Mouse (Mus musculus) lung, postnatal 0 days (tissue): ENCODE measurements around the gene Olfr984. TPM values are rescaled to one million over a fixed set of nuclear protein-coding genes. Genes with fewer than 3 reads are reported as not detected.
A peak's percentile ranks its signal among the peaks of the same experiment; 100 is the strongest.

Experiments
- ATAC-seq: fragments of 200-750 bp; cut with Nextera tagmentation; 2 replicates; pipeline ENCODE4 v1.8.0; 2017; ENCODE audit warnings: moderate library complexity
- DNase-seq: peaks from one replicate; pipeline ENCODE4 v3.0.0-alpha.2; 2016; ENCODE audit warnings: low spot score
- H3K27ac ChIP-seq: fragments of 300-500 bp; sonication (generic); 2 replicates; pipeline ENCODE4 v1.5.1; 2014; ENCODE audit warnings: antibody characterized with exemption, mild to moderate bottlenecking, low read length, mixed read lengths
- H3K27me3 ChIP-seq: fragments of 300-500 bp; sonication (generic); replicated peaks from 2 replicates; pipeline ENCODE4 v1.6.1; 2014; ENCODE audit warnings: low read length, mixed read lengths; ENCODE audit not compliant: insufficient read depth
- H3K36me3 ChIP-seq: fragments of 300-500 bp; sonication (generic); 2 replicates; pipeline ENCODE4 v1.6.1; 2014; ENCODE audit warnings: low read length, mixed read lengths; ENCODE audit not compliant: insufficient read depth
- H3K4me1 ChIP-seq: fragments of 300-500 bp; sonication (generic); 2 replicates; pipeline ENCODE4 v1.6.1; 2014; ENCODE audit warnings: antibody characterized with exemption, low read depth, low read length, mixed read lengths; ENCODE audit not compliant: insufficient read depth
- H3K4me2 ChIP-seq: fragments of 300-500 bp; sonication (generic); replicated peaks from 2 replicates; pipeline ENCODE4 v1.6.1; 2014; ENCODE audit warnings: low read depth, mild to moderate bottlenecking, low read length, moderate library complexity, mixed read lengths
- H3K4me3 ChIP-seq: fragments of 300-500 bp; sonication (generic); 2 replicates; pipeline ENCODE4 v1.5.1; 2014; ENCODE audit warnings: low read depth, low read length
- H3K9ac ChIP-seq: fragments of 300-500 bp; sonication (generic); replicated peaks from 2 replicates; pipeline ENCODE4 v1.6.1; 2014; ENCODE audit warnings: low read depth, mild to moderate bottlenecking
- H3K9me3 ChIP-seq: fragments of 300-500 bp; sonication (generic); 2 replicates; pipeline ENCODE4 v1.6.1; 2016; ENCODE audit warnings: low read length, mixed read lengths
- CTCF ChIP-seq: IDR thresholded peaks from 2 replicates; pipeline ENCODE4 v1.5.1; 2016; ENCODE audit warnings: antibody characterized with exemption, mild to moderate bottlenecking
- EP300 ChIP-seq: IDR thresholded peaks from 2 replicates; pipeline ENCODE4 v1.6.1; 2016; ENCODE audit warnings: antibody characterized with exemption, mild to moderate bottlenecking, control low read depth
- WGBS: fragments of 180-500 bp; shearing (Covaris S2); extraction: QIAGEN DNeasy Blood & Tissue Kit; methylation state at CpG from one replicate; pipeline ENCODE4 v1.1.7; 2014; 5-methylcytosine and 5-hydroxymethylcytosine counted together
- polyA plus RNA-seq: library from polyadenylated mRNA; unstranded; fragments of >200 nt; fragmentation: Nextera tagmentation; extraction: Ambion mirVana; gene quantifications from 2 replicates; pipeline ENCODE4 v1.2.1, GENCODE M21; 2015

Olfr984 gene
- polyA plus RNA-seq, 1 experiment from 2014 or later = not detected

- TF ChIP-seq CTCF (no peak), EP300 (no peak)
- ATAC-seq (no peak), DNase-seq (no peak)
- no peak within 1 kb of the TSS for H3K9ac ChIP-seq
- no peak within 1 kb of the TSS for H3K27ac ChIP-seq
- WGBS = 75% methylated on average over 1 of the region's 1 CpGs
- H3K4me3 ChIP-seq = no peak within 1 kb of the TSS
- H3K4me2 ChIP-seq = no peak within 1 kb of the TSS
- no peaks in the 10 kb centered on the region for H3K36me3 ChIP-seq
- no peaks in the 10 kb centered on the region for H3K4me1 ChIP-seq
- H3K9me3 ChIP-seq = no peaks in the 10 kb centered on the region
- H3K27me3 ChIP-seq = no peaks in the 10 kb centered on the region
Observed at GRCm38 (mm10) chr9:40130084-40130483, 16.1 kb upstream of the Olfr984 start, which contains the start of gene Olfr985. Gene Olfr985 (minus strand): TSS chr9:40130184.

DNA sequence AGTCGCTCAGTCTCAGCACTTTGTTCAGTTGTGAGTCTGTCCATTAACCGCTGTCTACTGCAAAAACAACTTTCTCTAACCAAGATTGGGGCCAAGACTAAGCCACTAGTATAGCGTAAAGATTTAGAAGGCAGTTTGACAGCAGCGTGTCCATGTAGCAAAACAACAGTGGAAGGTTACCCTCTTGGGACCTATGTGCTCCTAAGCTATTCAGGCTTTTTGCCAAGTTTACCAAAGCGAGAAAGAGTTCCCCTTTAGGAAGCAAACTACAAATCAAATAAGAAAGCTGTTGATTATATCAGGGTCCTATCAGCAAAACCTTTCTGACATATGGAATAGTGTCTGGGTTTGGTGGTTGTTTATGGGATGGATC lies 3.3 kb upstream of the Olfr984 start:
- ATAC-seq = no peak
- Histone ChIP-seq H3K27me3 (no peaks in the 10 kb centered on the region), H3K27ac (no peak overlapping the region), H3K4me1 (no peaks in the 10 kb centered on the region), H3K4me2 (0 out of 2 replicates have a peak overlapping the region, but pooled peaks have one; percentile 17), H3K36me3 (no peaks in the 10 kb centered on the region), H3K4me3 (no peak overlapping the region), H3K9me3 (no peaks in the 10 kb centered on the region), H3K9ac (no peak overlapping the region)
- no peak for DNase-seq
- no peak for TF ChIP-seq EP300
- no peak for TF ChIP-seq CTCF
- 53% methylated on average over 5 of the region's 5 CpGs for WGBS

- ATAC-seq (peak; percentile 86), DNase-seq (peak; percentile 74)
- Histone ChIP-seq H3K9ac (no peak overlapping the region), H3K4me3 (no peak overlapping the region), H3K27ac (no peak overlapping the region), H3K36me3 (no peaks in the 10 kb centered on the region), H3K27me3 (no peaks in the 10 kb centered on the region), H3K9me3 (no peaks in the 10 kb centered on the region), H3K4me1 (no peaks in the 10 kb centered on the region), H3K4me2 (peak overlapping the region; percentile 17; the same call in 1 of the 2 replicates)
- TF ChIP-seq EP300 = no peak
- no peak for TF ChIP-seq CTCF
- WGBS = 33% methylated on average over 10 of the region's 10 CpGs
Observed at GRCm38 (mm10) chr9:40116645-40117286, 2.8 kb upstream of the Olfr984 start.

- H3K27ac ChIP-seq = no peak overlapping the region
- no peak for ATAC-seq
- no peak for TF ChIP-seq CTCF
- TF ChIP-seq EP300 = no peak
- H3K36me3 ChIP-seq = no peaks in the 10 kb centered on the region
- H3K9me3 ChIP-seq = no peaks in the 10 kb centered on the region
- H3K4me1 ChIP-seq = no peaks in the 10 kb centered on the region
- DNase-seq = no peak
- 59% methylated on average over 3 of the region's 3 CpGs for WGBS
- no peak overlapping the region for H3K9ac ChIP-seq
- H3K4me2 ChIP-seq = no peak overlapping the region
- no peaks in the 10 kb centered on the region for H3K27me3 ChIP-seq
- H3K4me3 ChIP-seq = no peak overlapping the region
Observed at GRCm38 (mm10) chr9:40094769-40095168, 19.2 kb downstream of the Olfr984 start.

DNA sequence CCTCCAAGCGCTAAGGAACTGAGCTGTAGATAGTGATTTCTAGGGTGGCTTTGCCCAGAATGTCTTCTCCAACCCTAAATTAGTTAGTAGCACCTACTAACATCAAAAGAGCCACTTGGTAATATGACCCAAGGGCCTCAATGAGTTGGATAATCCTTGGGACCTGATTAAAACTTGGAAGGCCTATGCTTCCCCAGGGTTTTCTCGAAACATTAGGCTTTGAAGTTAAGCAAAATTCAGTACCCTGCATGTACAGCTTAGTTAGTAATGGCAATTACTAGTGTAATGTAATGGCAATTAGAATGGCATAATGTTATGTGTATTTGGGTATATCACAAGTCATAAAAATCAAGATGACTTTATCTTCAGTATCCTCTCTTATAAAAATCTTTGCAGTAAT lies 20.5 kb downstream of the Olfr984 start, which contains the start of gene Olfr983:
TSS of gene Olfr983 (minus strand) at position 101 of the 400 bp plus-strand sequence.
- Histone ChIP-seq H3K27me3 (no peaks in the 10 kb centered on the region), H3K36me3 (no peaks in the 10 kb centered on the region), H3K4me2 (no peak within 1 kb of the TSS), H3K4me1 (no peaks in the 10 kb centered on the region), H3K27ac (no peak within 1 kb of the TSS), H3K9ac (no peak within 1 kb of the TSS), H3K4me3 (no peak within 1 kb of the TSS), H3K9me3 (no peaks in the 10 kb centered on the region)
- ATAC-seq = no peak
- TF ChIP-seq CTCF = no peak
- no peak for TF ChIP-seq EP300
- 66% methylated on average over 2 of the region's 2 CpGs for WGBS
- DNase-seq = no peak

DNA sequence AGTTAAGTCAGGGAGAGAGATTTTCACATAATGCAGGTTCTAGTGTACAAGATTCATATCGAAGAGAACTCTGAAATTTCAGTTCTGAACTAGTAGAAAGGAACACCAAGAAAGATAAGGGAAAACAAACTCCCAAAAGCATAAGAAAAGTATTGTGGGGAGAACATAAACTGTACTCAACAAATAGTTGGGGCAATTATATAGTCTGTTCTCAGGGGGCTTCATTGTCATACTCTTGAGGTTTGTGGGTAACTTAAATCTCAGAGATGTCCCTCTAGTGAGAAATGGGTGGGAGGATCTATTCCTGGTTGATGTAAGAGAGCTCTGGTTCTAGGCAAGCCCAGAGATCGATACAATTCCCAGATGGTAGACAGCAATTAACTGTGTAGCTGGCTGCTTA lies 40.5 kb downstream of the Olfr984 start, which contains the start of gene Olfr982:
TSS of gene Olfr982 (plus strand) at position 301 of the 400 bp plus-strand sequence.
- no peak within 1 kb of the TSS for H3K27ac ChIP-seq
- TF ChIP-seq CTCF (no peak), EP300 (no peak)
- H3K4me3 ChIP-seq = no peak within 1 kb of the TSS
- H3K27me3 ChIP-seq = no peaks in the 10 kb centered on the region
- H3K9ac ChIP-seq = no peak within 1 kb of the TSS
- 77% methylated on average over 2 of the region's 2 CpGs for WGBS
- H3K4me2 ChIP-seq = no peak within 1 kb of the TSS
- no peaks in the 10 kb centered on the region for H3K9me3 ChIP-seq
- DNase-seq (no peak), ATAC-seq (no peak)
- no peaks in the 10 kb centered on the region for H3K4me1 ChIP-seq
- no peaks in the 10 kb centered on the region for H3K36me3 ChIP-seq
